Mouse (Mus musculus): ENCODE data around the gene Ttc33. TPM values are rescaled to one million over a fixed set of nuclear protein-coding genes. Genes with fewer than 3 reads are reported as not detected.
"Not testable (repeated sequence)": the region's sequence is repeated elsewhere in the genome, so short reads cannot be mapped to it uniquely, and the experiment has no call there.

The Ttc33 gene
- total RNA-seq, 2 experiments from 2014 or later = 47.3 to 47.8 TPM

DNA sequence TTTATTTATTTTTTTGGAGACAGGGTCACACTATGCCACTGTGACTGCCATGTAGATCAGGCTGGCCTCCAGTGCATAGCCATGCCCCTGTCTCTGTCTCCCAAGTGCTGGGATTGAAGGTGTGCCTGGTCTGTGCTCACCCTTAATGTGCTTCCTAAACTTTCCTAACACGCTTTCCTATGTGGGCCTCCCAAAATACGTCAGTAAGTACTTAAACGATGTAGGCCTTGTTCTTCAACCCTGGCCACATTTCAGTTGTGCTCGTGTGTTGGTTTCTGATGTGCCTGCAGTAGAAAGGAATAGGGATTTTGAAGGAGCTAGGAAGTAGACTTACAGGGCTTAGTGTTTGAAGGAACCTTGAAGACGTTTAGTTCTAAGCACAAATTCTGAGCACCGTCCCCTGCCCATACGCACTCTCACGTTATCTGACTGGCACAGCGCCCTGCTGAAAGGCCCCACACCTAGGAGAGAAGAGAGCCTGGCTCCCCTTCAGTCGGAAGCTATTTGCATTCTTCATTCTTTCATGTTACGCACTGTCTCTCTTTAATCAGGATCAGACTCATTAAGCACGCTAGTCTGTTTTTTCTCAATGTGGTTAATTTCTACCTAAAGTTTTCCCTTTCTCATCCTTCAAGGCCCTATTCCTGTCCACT is 20.1 kb upstream of the Ttc33 start:
- no peak for DNase-seq (ENCODE audit: extremely low spot score in 1 of 2, low spot score in 2 of 2)
- intact Hi-C loops (cut with DNase I) = no loop called here

DNA sequence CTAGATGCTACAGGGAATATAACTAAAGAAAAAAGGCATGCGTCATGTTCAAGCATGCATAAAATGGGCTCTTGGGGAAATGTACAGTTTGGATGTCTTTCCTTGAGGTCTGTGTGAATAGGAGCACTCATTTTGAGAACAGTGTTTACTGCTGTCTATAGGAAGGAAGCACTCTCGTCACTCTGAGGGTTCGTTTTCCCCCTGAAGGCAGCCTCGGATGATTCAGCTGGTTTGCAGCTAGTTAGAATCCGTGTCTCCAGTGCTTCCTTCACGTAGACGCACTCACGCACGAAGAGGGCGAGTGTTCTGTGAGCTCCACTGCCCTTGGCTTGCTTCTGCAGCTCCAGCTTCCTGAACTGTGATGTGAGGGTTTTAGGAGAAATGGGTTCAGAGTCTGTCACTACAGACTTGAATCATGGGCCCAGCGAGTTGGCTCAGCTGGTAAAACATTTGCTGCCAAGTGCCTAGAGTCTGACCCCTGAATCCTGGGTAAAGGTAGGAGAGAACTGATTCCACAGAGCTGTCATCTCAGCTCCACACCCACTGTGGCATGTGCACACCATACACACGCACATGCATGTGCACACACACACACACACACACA is 12.0 kb upstream of the Ttc33 start:
- no peak for DNase-seq (ENCODE audit: extremely low spot score in 1 of 2, low spot score in 2 of 2)
- intact Hi-C loops (cut with DNase I) = no loop called here

DNA sequence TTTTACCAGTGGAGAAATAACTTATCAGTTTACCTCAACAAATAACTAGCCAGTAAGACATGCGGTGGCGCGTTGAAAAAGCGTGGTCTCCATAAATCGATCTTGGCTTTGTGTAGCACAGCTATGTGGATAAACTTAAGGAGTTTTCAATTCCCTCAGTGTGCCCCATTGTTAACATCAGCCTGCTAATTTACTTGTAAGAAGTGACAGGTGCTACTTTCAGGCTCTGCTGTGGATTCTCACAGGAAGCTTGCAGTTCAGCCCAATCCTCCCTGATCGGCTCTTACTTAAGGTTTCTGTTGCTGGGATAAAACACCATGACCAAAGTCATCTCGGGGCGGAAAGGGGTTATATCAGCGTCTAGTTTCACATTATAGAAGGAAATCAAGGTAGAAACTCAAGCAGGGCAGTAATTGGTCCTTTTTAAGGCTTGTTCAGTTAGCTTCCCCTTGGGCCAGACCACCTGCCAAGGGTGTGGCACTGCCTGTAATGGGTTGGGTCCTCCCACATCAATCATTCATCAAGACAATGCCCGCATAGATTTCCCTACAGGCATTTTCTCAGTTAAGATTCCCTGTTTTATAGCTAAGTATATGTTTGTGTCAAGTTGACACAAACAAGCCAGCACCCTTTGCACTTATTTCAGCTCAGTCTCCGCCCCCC is 526 bp upstream of the Ttc33 start:
- intact Hi-C loops (cut with DNase I) = loop anchor here (5.0 kb wide), 1 partner anchor 67 kb away; the partner anchor contains the start of gene Rpl37
- no peak for DNase-seq (ENCODE audit: extremely low spot score in 1 of 2, low spot score in 2 of 2)

DNA sequence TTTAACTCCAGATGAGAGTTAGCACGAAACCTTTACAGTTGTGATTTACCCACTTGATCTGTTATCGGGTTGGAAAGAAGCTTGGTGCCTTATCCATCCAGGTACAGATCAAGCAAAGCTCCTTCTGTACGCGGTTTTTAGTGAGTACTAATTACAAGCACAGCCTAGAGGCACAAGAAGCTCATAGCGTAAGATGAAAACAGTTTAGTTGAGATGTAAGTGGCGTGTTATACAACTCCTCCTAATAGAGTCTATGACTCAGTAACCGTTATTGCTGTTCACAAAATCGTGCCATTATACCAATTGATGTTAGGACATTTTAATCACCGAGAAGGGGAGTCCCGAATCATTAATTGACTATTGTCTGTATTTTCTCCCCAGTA is 959 bp downstream of the Ttc33 start:
- no peak for DNase-seq (ENCODE audit: extremely low spot score in 1 of 2, low spot score in 2 of 2)
- intact Hi-C loops (cut with DNase I) = loop anchor here (5.0 kb wide), 1 partner anchor 69 kb away; the partner anchor contains the start of gene Rpl37

DNA sequence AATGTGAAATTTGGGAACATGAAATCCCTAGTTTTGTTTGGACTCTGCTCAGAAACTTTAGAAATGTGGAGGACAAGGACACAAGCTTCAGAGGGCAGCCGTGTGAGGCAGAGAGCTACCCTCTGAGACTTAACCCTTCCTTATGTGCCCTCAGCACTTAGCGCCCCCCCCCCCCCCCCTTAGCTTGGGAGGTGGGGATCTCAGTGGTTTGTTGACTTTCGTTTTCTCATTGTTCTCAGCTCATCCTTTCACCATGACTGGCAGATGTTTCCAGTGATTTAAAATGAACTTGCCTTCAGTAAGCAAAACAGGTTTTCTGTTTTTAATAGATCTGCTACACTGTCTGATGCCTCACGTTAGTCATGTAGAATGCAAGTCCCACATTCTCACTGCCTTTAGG is 1.8 kb downstream of the Ttc33 start:
- no peak for DNase-seq (ENCODE audit: extremely low spot score in 1 of 2, low spot score in 2 of 2)
- intact Hi-C loops (cut with DNase I) = loop anchor here (5.0 kb wide), 1 partner anchor 70 kb away; the partner anchor contains the start of gene Rpl37

DNA sequence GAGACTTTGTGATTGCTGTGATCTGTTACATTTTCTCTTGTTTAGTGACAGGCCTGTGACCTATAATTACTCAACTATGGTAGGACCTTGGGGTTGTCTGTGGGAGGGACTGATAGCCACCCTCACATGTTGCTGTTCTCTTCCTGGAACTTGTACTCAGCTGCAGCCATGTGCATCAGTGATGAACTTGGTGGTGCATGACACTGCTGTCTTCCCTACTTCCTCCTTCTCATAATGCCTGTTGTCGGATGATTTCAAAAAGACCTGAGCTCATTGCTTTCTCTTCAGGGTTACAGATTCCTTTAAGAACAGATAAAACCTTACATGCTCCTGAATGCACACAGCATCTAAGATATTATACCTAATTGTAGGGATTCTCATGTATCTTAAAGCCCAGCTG is 2.7 kb downstream of the Ttc33 start:
- intact Hi-C loops (cut with DNase I) = loop anchor here (5.0 kb wide), 1 partner anchor 71 kb away; the partner anchor contains the start of gene Rpl37

DNA sequence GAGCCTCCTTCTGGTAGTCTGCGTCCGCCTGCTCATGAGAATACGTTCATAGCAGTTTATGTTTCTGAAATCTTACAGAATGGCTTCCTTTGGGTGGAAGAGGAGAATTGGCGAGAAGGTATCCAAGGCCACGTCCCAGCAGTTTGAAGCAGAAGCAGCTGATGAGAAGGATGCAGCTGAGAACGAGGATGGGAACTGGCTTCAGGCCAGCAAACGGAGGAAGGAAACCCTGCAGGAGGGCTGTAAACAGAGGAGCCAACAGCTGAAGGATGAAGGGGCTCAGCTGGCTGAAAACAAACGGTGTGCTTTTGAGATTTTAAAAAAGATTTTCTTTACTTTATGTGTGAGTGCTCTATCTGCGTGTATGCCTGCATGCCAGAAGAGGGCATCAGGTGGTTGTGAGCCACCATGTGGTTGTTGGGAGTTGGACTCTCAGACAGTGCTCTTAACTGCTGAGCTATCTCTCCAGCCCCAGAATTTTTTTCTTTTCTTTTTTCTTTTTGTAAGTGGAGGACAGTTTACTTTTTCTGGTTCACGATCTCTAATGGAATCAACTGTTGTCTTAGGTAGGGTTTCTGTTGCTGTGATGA is 4.3 kb downstream of the Ttc33 start:
- peak; percentile 13 to 84 for DNase-seq (ENCODE audit: extremely low spot score in 1 of 2, low spot score in 2 of 2)
- intact Hi-C loops (cut with DNase I) = loop anchor here (5.0 kb wide), 3 partner anchors 72 to 1018 kb away; partner anchors contain the start of gene Rpl37

More for the DNA sequence above, 2.7 kb downstream of the Ttc33 start:
- DNase-seq (ENCODE audit: extremely low spot score in 1 of 2, low spot score in 2 of 2) = no peak

DNA sequence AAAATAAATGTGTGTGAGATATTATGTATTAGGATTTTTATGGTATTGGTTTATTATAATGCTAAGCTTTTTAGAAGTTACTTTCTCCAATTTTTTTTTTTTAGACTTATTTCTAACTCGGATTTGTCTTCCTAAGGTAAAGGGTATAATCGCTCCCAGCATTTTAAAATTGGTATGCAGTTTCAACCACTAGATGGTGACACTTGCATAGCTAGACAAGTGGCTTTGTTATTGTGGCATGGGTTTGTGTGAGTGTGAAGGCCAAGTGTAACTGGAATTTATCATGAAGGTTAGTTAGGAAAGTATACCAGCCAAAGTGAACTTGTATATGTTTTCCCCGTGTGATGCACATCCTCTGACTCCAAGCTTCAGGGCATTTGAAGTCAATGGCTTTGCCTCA is 8.5 kb downstream of the Ttc33 start:
- intact Hi-C loops (cut with DNase I) = loop anchor here (5.0 kb wide), 2 partner anchors 888 to 1013 kb away; no protein-coding TSS in a partner anchor
- DNase-seq (ENCODE audit: extremely low spot score in 1 of 2, low spot score in 2 of 2) = peak in 1 of 2 experiments; percentile 12

DNA sequence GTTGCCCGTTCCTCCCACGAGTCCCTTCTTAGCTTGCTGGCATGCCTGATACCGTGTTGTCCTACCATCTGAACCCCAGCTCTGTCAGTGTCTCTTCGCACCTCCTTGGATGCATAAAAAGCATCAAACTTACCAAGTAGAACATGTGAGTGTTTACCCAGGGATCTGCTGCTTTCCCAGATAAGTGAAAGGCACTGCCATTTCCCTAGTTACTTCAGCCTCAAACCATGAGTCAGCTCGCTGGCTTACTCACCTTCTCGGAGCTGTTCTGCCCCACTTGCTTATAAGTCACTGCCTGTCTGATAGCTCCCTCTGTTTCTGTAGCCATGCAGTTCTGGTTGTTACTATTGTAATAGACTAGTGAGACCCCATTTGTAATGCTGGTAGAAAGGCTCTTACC is 9.1 kb downstream of the Ttc33 start:
- intact Hi-C loops (cut with DNase I) = loop anchor here (5.0 kb wide), 2 partner anchors 888 to 1013 kb away; no protein-coding TSS in a partner anchor

DNA sequence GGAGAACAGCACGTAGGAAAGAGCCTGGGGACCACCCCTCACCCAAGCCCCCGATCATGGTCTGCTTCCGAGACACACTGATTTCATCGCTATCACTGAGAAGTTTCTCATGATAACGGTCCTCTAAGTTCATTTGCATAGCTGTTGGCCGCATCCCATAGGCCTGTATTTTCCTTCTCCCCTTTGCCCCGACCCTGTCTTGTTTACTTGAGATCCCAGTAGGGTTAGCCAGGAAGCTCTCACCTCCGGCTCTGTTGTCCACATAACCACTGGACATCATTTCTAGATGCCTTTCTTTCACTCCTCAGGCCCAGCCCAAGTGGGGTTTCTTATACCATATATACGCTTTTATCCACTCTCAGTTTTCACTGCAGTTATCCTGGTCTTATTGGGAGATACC is 9.6 kb downstream of the Ttc33 start:
- DNase-seq (ENCODE audit: extremely low spot score in 1 of 2, low spot score in 2 of 2) = no peak
- intact Hi-C loops (cut with DNase I) = loop anchor here (5.0 kb wide), 2 partner anchors 887 to 1012 kb away; no protein-coding TSS in a partner anchor

More for the DNA sequence above, 9.1 kb downstream of the Ttc33 start:
- no peak for DNase-seq (ENCODE audit: extremely low spot score in 1 of 2, low spot score in 2 of 2)

DNA sequence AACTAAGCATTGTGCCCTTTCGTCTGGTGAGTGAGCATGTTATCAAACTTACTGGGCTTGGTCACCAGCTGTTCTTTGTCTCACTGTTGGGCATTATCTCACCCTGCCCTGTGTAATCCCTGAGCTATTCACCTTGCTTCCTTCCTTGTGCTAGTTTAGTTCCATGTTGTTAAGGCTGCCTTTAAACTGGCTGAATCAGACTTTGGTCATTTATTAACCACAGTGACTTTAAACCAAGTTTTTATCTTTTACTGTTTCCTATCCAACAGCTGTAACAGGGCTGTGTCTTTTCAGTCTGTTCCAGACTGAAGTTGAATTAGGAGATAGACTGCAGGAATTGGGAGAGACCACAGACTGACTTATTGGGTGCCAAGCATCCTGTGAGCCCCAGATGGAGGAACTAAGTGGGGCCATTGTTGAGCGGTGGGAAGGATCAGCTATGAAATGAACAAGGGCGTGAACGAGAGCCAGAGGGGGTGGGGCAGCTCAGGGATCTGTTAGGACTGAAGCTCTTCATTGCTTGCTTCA is 10.7 kb downstream of the Ttc33 start:
- intact Hi-C loops (cut with DNase I) = no loop called here
- no peak for DNase-seq (ENCODE audit: extremely low spot score in 1 of 2, low spot score in 2 of 2)

DNA sequence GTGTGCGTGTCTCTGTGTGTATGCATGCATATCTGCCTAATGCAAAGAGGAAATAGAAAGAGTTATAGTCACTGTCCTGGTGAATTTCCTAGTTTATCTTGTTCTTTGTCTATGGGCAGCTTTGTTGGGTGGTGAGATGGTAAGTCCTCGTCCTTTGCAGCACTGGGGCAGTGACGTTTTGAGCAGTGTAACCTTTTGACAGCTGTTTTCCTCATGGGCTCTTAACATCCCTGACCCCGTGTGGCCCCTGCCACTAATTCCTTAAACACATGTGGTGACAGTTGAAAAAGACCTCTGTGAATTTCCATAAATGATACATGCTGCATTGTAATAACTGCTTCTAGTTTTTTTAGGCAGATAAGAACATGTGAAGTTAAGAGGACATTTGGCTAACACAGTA is 11.4 kb downstream of the Ttc33 start:
- intact Hi-C loops (cut with DNase I) = no loop called here
- no peak for DNase-seq (ENCODE audit: extremely low spot score in 1 of 2, low spot score in 2 of 2)

DNA sequence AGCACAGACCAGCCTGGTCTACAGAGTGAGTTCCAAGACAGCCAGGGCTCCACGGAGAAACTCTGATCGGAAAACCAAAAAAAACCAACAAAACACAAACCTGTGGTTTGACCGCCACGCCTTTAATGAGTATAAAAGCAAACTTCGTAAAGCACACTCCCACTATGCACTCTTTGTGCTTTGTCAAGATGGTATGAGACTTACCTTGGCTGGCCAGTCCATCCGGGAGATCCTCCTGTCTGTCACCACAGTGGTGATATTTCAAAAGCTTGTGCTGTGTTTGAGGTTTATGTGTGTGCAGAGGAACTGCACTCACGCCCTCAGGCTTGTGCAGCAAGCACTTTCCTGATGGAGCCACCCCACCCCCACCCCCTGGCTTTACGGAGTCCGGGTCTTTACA is 19.9 kb downstream of the Ttc33 start:
- intact Hi-C loops (cut with DNase I) = no loop called here
- DNase-seq (ENCODE audit: extremely low spot score in 1 of 2, low spot score in 2 of 2) = no peak

DNA sequence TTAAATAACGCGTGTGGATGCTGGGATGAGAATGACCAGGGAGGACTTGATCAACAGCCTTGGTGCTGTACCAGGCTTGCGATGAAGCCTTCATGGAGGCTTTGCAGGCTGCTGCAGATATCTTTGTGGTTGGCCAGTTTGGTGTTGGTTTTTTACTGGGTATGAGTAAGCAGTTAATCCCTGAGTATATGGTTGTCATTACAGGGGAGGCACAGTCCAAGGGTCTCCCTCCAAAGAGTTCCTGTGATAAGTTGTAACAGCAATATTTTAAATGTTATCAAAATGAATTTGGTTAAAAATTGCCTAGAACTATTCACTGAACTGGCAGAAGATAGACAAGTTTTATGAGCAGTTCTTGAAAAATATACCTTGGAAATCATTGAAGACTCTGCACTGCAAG is 23.8 kb downstream of the Ttc33 start:
- intact Hi-C loops (cut with DNase I) = no loop called here

DNA sequence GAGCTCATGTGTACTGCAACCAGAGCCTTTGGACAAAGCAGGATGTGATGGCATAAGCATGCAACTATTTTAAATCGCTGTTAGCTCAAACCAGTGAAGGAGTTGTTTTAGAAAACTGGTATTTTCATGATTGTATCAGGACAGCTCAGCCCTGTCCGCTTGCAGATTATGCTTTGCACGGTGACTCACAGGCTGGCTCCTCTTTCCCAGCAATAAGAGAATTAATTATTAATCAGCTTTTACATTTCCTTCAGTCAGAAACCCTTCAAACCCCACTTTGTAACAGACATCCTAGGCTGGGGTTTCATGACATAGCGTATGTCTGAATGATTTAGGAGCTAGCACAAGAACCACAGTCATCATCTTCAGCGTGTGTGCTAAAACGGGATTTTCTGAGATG is 35.2 kb downstream of the Ttc33 start:
- intact Hi-C loops (cut with DNase I) = no loop called here
- DNase-seq (ENCODE audit: extremely low spot score in 1 of 2, low spot score in 2 of 2) = no peak

More for the DNA sequence above, 23.8 kb downstream of the Ttc33 start:
- no peak for DNase-seq (ENCODE audit: extremely low spot score in 1 of 2, low spot score in 2 of 2)

DNA sequence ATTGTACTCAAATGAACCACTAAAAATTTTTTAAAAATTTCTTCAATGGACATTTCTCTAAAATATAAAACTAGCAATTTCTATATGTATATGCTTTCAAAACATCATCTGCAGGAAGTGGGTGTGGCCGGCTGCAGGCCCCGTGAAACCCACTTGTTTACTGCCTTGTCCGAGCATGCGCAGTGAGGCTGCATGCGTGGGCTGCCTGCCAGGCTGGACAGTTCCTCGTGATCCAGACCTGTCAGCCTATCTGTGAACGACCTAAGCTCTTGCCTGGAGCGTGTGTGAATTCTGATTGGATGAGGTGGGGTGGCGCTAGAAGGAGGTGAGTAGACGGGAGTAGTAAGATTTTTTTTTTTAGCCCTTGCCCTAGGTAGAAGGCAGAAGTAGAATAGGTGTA is 45.4 kb downstream of the Ttc33 start:
- intact Hi-C loops (cut with DNase I); DNase-seq (ENCODE audit: extremely low spot score in 1 of 2, low spot score in 2 of 2): not testable (repeated sequence)

DNA sequence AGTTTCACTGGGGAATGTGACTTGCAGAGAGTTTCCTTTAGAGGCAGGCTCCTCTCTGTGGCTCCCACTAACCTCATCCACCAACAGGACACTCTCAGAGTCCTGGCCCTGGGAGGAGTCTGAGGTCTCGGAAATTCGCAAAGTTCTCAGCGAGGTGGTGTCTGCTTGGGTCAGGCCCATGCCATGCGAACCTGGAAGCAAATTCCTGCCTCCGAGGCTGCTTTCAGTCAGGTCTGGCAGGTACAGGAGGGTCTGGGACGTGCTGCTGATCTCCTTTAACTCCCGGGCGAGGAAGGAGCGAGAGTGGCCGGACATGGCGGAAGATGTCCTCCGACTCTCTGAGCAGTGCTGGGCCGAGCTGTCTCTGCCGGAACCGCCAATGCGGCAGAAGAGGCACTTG is 49.3 kb downstream of the Ttc33 start:
- intact Hi-C loops (cut with DNase I) = loop anchor here (5.0 kb wide), 1 partner anchor 973 kb away; no protein-coding TSS in a partner anchor
- peak in 1 of 2 experiments; percentile 22 for DNase-seq (ENCODE audit: extremely low spot score in 1 of 2, low spot score in 2 of 2)

DNA sequence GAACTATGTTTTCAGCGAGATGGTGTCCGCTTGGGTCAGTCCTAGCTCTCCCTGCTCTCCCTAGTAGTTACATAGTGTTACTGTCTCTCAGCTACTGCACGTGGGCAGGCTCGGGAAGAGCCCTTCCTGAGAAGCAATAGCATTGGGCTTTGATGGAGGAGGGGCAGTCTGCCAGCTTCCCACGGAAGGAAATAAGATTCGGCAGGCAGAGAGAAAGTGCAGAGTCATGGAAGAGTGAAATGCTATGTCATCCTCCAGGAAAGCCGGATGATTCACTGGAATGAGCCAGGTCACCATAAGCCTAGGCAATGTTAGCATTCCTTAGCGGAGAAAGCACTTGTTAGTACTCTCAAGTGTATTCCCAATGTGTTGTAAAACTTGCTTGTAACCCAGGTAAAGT is 50.2 kb downstream of the Ttc33 start:
- intact Hi-C loops (cut with DNase I) = loop anchor here (5.0 kb wide), 1 partner anchor 972 kb away; no protein-coding TSS in a partner anchor
- peak in 1 of 2 experiments; percentile 80 for DNase-seq (ENCODE audit: extremely low spot score in 1 of 2, low spot score in 2 of 2)

DNA sequence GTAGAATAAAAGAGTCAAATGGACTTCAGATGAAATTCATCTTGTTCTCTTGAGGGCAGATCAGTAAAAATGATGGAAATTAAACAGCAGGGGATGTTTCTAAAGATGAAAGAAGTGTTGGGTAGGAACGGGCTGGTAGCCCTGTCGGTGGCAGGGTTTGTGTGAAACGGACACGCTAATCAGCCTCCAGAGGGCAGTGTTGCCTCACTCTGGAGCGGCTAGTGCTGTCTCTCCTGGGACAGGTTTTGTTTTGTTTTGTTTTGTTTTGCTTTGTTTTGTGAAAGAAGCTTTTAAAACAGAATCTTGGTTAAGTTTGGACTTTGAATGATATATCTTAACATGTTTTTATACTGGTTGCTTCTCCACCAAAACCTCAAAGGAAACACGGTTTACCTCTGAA is 51.2 kb downstream of the Ttc33 start:
- peak; percentile 68 to 82 for DNase-seq (ENCODE audit: extremely low spot score in 1 of 2, low spot score in 2 of 2)

More for the DNA sequence above, 51.2 kb downstream of the Ttc33 start:
- intact Hi-C loops (cut with DNase I) = loop anchor here (2.0 to 5.0 kb wide), 3 partner anchors 680 to 971 kb away; no protein-coding TSS in a partner anchor
